Mouse (Mus musculus): ENCODE results near the gene Pdxp. TPM values are rescaled to one million over a fixed set of nuclear protein-coding genes. Genes with fewer than 3 reads are reported as not detected.
A peak's percentile ranks its signal among the peaks of the same experiment; 100 is the strongest.

Pdxp gene
- total RNA-seq, 2 experiments from 2014 or later, result 6.9 to 22.5 TPM

GRCm38 (mm10) chr15:78956351-78956750, 42.6 kb downstream of the Pdxp start:
- no peak for ATAC-seq (replicated peaks; ENCODE audit: low FRiP score, low TSS enrichment, poor library complexity, severe bottlenecking)

- ATAC-seq (replicated peaks; ENCODE audit: low FRiP score, low TSS enrichment, poor library complexity, severe bottlenecking), result no peak
These were observed 43.3 kb downstream of the Pdxp start for GRCm38 (mm10) chr15:78957021-78957420.

- ATAC-seq (replicated peaks; ENCODE audit: low FRiP score, low TSS enrichment, poor library complexity, severe bottlenecking), result no peak
These were observed 45.8 kb downstream of the Pdxp start for GRCm38 (mm10) chr15:78959537-78959936.

GRCm38 (mm10) chr15:78960088-78960487, 46.4 kb downstream of the Pdxp start:
- no peak for ATAC-seq (replicated peaks; ENCODE audit: low FRiP score, low TSS enrichment, poor library complexity, severe bottlenecking)

GRCm38 (mm10) chr15:78962885-78963284, 49.2 kb downstream of the Pdxp start:
- peak; percentile 82 for ATAC-seq (replicated peaks; ENCODE audit: low FRiP score, low TSS enrichment, poor library complexity, severe bottlenecking)

Other genes starting within 250 kb of the Pdxp start
- not detected in 2 replicates for gene Elfn2, start 195.1 kb upstream of the Pdxp start, total RNA-seq (2014; fragmentation: Nextera tagmentation)
- gene Elfn2, start 195.1 kb upstream of the Pdxp start, total RNA-seq (2017), result not detected in 2 replicates
- gene Mfng, start 140.4 kb upstream of the Pdxp start, total RNA-seq (2014; fragmentation: Nextera tagmentation), result 15.0 and 21.8 TPM in 2 replicates
- 4.6 and 5.1 TPM in 2 replicates for gene Mfng, start 140.4 kb upstream of the Pdxp start, total RNA-seq (2017)
- gene Card10, start 110.9 kb upstream of the Pdxp start, total RNA-seq (2014; fragmentation: Nextera tagmentation), result 0.42 TPM in 1 of 2 replicates, not detected in the other
- not detected in 2 replicates for gene Card10, start 110.9 kb upstream of the Pdxp start, total RNA-seq (2017)
- gene Cdc42ep1, start 71.3 kb upstream of the Pdxp start, total RNA-seq (2014; fragmentation: Nextera tagmentation), result 0.77 TPM in 1 of 2 replicates, not detected in the other
- gene Cdc42ep1, start 71.3 kb upstream of the Pdxp start, total RNA-seq (2017), result not detected in 2 replicates
- gene Lgals2, start 58.4 kb upstream of the Pdxp start, total RNA-seq (2014; fragmentation: Nextera tagmentation), result not detected in 2 replicates
- gene Lgals2, start 58.4 kb upstream of the Pdxp start, total RNA-seq (2017), result not detected in 2 replicates
- gene Gga1, start 36.7 kb upstream of the Pdxp start, total RNA-seq (2014; fragmentation: Nextera tagmentation), result 30.0 and 47.6 TPM in 2 replicates
- 7.8 and 10.9 TPM in 2 replicates for gene Gga1, start 36.7 kb upstream of the Pdxp start, total RNA-seq (2017)
- not detected in 2 replicates for gene Gm49510, start 14.3 kb upstream of the Pdxp start, total RNA-seq (2014; fragmentation: Nextera tagmentation)
- 2.6 TPM in 1 of 2 replicates, not detected in the other for gene Gm49510, start 14.3 kb upstream of the Pdxp start, total RNA-seq (2017)
- gene Sh3bp1, start 14.2 kb upstream of the Pdxp start, total RNA-seq (2014; fragmentation: Nextera tagmentation), result 31.8 and 53.7 TPM in 2 replicates
- gene Sh3bp1, start 14.2 kb upstream of the Pdxp start, total RNA-seq (2017), result 11.4 and 11.6 TPM in 2 replicates
- 54.9 and 83.9 TPM in 2 replicates for gene Lgals1, start 12.8 kb downstream of the Pdxp start, total RNA-seq (2014; fragmentation: Nextera tagmentation)
- gene Lgals1, start 12.8 kb downstream of the Pdxp start, total RNA-seq (2017), result 91.1 and 98.2 TPM in 2 replicates
- gene Nol12, start 21.0 kb downstream of the Pdxp start, total RNA-seq (2014; fragmentation: Nextera tagmentation), result 52.3 and 56.7 TPM in 2 replicates
- gene Nol12, start 21.0 kb downstream of the Pdxp start, total RNA-seq (2017), result 15.3 and 31.6 TPM in 2 replicates
- 29.1 and 33.9 TPM in 2 replicates for gene Triobp, start 33.8 kb downstream of the Pdxp start, total RNA-seq (2014; fragmentation: Nextera tagmentation)
- gene Triobp, start 33.8 kb downstream of the Pdxp start, total RNA-seq (2017), result 11.2 and 12.5 TPM in 2 replicates
- 19.0 and 23.7 TPM in 2 replicates for gene H1f0, start 114.5 kb downstream of the Pdxp start, total RNA-seq (2014; fragmentation: Nextera tagmentation)
- gene H1f0, start 114.5 kb downstream of the Pdxp start, total RNA-seq (2017), result 27.0 and 47.0 TPM in 2 replicates
- gene Galr3, start 128.0 kb downstream of the Pdxp start, total RNA-seq (2014; fragmentation: Nextera tagmentation), result 0.40 TPM in 1 of 2 replicates, not detected in the other
- gene Galr3, start 128.0 kb downstream of the Pdxp start, total RNA-seq (2017), result 0.56 TPM in 1 of 2 replicates, not detected in the other
- gene Ankrd54, start 149.0 kb downstream of the Pdxp start, total RNA-seq (2014; fragmentation: Nextera tagmentation), result 24.4 and 44.2 TPM in 2 replicates
- gene Ankrd54, start 149.0 kb downstream of the Pdxp start, total RNA-seq (2017), result 15.0 and 15.2 TPM in 2 replicates
- 218 and 242 TPM in 2 replicates for gene Eif3l, start 161.3 kb downstream of the Pdxp start, total RNA-seq (2014; fragmentation: Nextera tagmentation)
- gene Eif3l, start 161.3 kb downstream of the Pdxp start, total RNA-seq (2017), result 216 and 264 TPM in 2 replicates
- 1.5 and 6.4 TPM in 2 replicates for gene Micall1, start 195.0 kb downstream of the Pdxp start, total RNA-seq (2014; fragmentation: Nextera tagmentation)
- gene Micall1, start 195.0 kb downstream of the Pdxp start, total RNA-seq (2017), result 0.57 and 2.5 TPM in 2 replicates
- gene Polr2f, start 227.1 kb downstream of the Pdxp start, total RNA-seq (2014; fragmentation: Nextera tagmentation), result 177 and 201 TPM in 2 replicates
- gene Polr2f, start 227.1 kb downstream of the Pdxp start, total RNA-seq (2017), result 96.2 and 109 TPM in 2 replicates
- gene 1700088E04Rik, start 227.3 kb downstream of the Pdxp start, total RNA-seq (2014; fragmentation: Nextera tagmentation), result not detected in 2 replicates
- gene 1700088E04Rik, start 227.3 kb downstream of the Pdxp start, total RNA-seq (2017), result not detected in 2 replicates

Measured in megakaryocyte-erythroid progenitor cell, adult 5-6 weeks (primary cell).